Mouse (Mus musculus) heart, postnatal 0 days (tissue): ENCODE data around the gene Papolb.

ENCODE experiments used
- CTCF ChIP-seq: IDR thresholded peaks from 2 replicates; pipeline ENCODE4 v1.5.1; 2016; ENCODE audit warnings: antibody characterized with exemption, control low read depth, low read depth
- EP300 ChIP-seq: IDR thresholded peaks from 2 replicates; pipeline ENCODE4 v1.6.1; 2016; ENCODE audit warnings: antibody characterized with exemption, low read depth

DNA sequence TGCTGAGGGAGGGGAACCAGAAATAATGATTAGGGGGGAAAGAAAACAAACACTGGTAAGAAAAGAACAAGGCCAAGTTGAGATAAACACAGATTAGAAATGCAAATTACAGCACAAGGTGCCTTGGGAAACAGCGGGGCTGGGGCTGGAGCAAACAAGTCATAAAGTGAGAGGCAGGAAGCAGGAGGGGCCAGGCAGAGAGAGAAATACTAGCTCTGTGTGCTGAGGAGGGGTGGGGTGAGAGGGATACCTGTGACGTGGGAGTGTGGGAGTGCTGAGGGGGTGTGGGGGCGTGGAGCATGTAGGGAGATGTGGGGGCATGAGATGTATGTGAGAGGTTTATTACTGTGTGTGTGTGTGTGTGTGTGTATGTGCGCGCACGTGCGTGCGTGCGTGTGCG, 29.0 kb downstream of the Papolb start:
- TF ChIP-seq CTCF = no peak
- no peak for TF ChIP-seq EP300
